Mouse (Mus musculus) testis, postnatal 14 days (tissue): ENCODE measurements around the gene Olfr1082.
"Not testable (repeated sequence)": the region's sequence is repeated elsewhere in the genome, so short reads cannot be mapped to it uniquely, and the experiment has no call there.

ENCODE experiments used
- DNase-seq: peaks from one replicate; pipeline ENCODE4 v3.0.0; 2021; ENCODE audit warnings: low spot score

Olfr1082 gene

GRCm38 (mm10) chr2:86598866-86599265 is at the start of gene Olfr1082:
Gene Olfr1082 (minus strand): TSS chr2:86598966.
- DNase-seq: not testable (repeated sequence)

- not testable (repeated sequence) for DNase-seq
These were observed 40.9 kb upstream of the Olfr1082 start, which contains the start of gene Olfr1084 for GRCm38 (mm10) chr2:86639625-86640024. Gene Olfr1084 (minus strand): TSS chr2:86639725.

- DNase-seq: not testable (repeated sequence)
These were observed 40.6 kb downstream of the Olfr1082 start, which contains the start of gene Olfr1080 for GRCm38 (mm10) chr2:86558135-86558534. Gene Olfr1080 (minus strand): TSS chr2:86558235.
